Mouse (Mus musculus) gastrocnemius, adult 2 months (tissue): ENCODE measurements at regions not wholly inside any gene's neighbourhood (a gene's known extent, or its start where the extent isn't known, plus 50 kb on each side); places are given as distances from the start of the nearest gene placed in this dataset.

Experiments used
- DNase-seq: peaks from one replicate; pipeline ENCODE4 v3.0.0; 2022
- H3K27ac ChIP-seq: fragments of 200-600 bp; 2 replicates; pipeline ENCODE4 v1.8.1; 2022; ENCODE audit warnings: mild to moderate bottlenecking
- H3K4me3 ChIP-seq: fragments of 200-600 bp; 2 replicates; pipeline ENCODE4 v1.8.1; 2022; ENCODE audit warnings: mild to moderate bottlenecking, moderate library complexity
- CTCF ChIP-seq: fragments of 200-600 bp; IDR thresholded peaks from 2 replicates; pipeline ENCODE4 v1.8.1; 2022; ENCODE audit warnings: antibody characterized with exemption, mild to moderate bottlenecking, moderate library complexity
- intact Hi-C: fragments of 180-260 bp; cut with DNase I; formaldehyde crosslinking; loops from one replicate; pipeline ENCODE4 v1.15.1; 2025

DNA sequence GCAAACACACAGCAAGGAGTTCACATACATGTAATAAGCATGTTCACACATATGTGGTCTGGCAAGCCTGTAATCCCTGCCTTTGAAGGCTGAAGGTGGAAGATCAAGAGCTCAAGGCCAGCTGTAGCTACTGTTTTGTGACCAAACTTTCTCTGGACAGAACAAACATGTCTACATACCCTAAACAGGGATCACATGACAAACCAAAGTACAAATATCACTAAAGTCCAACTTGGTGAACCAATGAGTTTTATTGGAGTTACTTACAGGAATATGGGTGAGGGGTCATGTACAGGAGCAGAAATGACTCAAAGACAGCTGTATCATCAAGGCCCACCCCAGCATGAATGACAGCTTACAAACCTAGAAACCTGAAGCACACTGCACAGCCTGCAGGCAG lies 56.6 kb upstream of the Glrp1 start:
- no peak for TF ChIP-seq CTCF
- no peak for DNase-seq
- Histone ChIP-seq H3K27ac (no peak overlapping the region), H3K4me3 (no peak overlapping the region)
- intact Hi-C loops: no loop called here

DNA sequence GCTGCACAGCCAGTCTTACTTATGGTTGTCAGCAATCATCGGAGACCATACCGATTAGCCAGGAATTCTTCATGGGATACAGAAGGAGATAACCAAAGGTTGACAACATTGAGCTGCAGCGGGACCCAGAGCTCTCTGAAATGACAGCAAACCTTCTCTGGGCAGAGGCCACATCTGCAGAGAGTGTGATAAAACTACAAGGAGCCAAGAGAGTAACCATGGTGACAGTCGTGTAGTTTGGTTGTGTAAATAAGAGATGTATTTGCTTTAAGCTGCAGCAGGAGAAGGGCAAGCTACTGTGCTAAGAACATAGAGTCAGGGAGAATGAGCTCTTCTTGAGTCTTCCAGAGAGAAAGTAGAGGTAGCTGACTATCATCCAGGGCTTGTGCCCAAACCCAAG lies 55.0 kb upstream of the Glrp1 start:
- DNase-seq: no peak
- Histone ChIP-seq H3K27ac (no peak overlapping the region), H3K4me3 (no peak overlapping the region)
- intact Hi-C loops: no loop called here
- no peak for TF ChIP-seq CTCF

DNA sequence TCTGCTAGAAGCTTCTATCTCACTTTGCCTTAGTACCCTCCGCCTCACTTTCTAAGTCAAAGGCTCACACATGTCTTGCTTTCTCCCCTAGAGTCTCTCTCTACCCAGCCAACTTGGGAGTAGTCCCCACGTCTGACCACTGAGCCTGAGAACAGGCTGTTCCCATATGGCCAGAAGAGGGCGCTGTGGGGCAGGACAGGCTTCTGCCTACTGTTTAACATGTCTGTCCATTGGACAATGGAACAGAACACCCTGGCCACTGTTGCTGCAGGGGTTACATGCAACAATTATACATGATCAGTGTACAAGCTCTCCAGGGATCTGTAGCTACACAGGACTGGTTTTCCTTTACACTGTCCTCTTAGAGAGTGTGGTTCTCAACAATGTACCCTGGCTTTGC lies 52.5 kb upstream of the Glrp1 start:
- DNase-seq: peak; percentile 84
- no peak overlapping the region for H3K4me3 ChIP-seq
- H3K27ac ChIP-seq: no peak overlapping the region
- intact Hi-C loops: loop anchor here (1.0 kb wide), 1 partner anchor 144 kb away; no protein-coding TSS in a partner anchor
- peak; percentile 91 for TF ChIP-seq CTCF

DNA sequence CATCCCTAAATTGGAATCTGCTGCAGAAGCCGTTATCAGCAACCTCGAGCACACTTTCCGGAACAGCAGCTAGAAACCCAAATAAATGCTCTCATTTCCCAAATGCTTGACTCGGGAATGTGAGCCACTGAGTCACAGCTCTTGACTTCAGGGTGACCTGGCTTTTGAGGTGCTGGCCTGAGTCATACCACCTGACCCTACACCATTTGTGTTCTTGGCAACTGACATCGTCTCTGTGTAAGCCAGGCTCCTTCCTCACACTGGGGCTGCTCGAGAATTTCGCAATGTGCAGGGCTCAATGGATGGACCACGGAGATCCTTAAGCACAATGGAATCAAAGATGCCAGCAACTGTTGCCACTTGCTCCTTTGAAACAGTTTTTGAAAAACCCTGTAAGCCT lies 50.9 kb upstream of the Glrp1 start:
- no peak for TF ChIP-seq CTCF
- DNase-seq: no peak
- no peak overlapping the region for H3K4me3 ChIP-seq
- intact Hi-C loops: no loop called here
- H3K27ac ChIP-seq: no peak overlapping the region
